Mouse (Mus musculus) layer of hippocampus, postnatal 14 days (tissue): ENCODE measurements around the gene Drosha. TPM values are rescaled to one million over a fixed set of nuclear protein-coding genes. Genes with fewer than 3 reads are reported as not detected.
"Not testable (repeated sequence)": the region's sequence is repeated elsewhere in the genome, so short reads cannot be mapped to it uniquely, and the experiment has no call there.

Source experiments
- DNase-seq, 2 experiments: peaks; one replicate each; pipeline ENCODE4 v3.0.0; 2021 to 2022; ENCODE audit warnings: low spot score in 2 of 2, mixed read lengths in 1 of 2
- long read RNA-seq, 2 experiments: library from polyadenylated mRNA; stranded (forward); transcript quantifications; one replicate each; pipeline ENCODE4 v2.0.0; 2021
- total RNA-seq, 2 experiments: library from RNA; stranded (reverse); gene quantifications; 2 replicates each; pipeline ENCODE4 v1.2.3; 2021

Gene Drosha
- 10 to 100 TPM; 82.3 to 87.7 TPM for total RNA-seq
- long read RNA-seq, experiment 1, full-length matches to known transcripts = 14 of 52 reads
- long read RNA-seq, experiment 1, partial matches to known transcripts = 29 of 52 reads
- long read RNA-seq, experiment 1, other reads (novel, unspliced or antisense) = 9 of 52 reads
- long read RNA-seq, experiment 2, full-length matches to known transcripts = 20 of 62 reads
- long read RNA-seq, experiment 2, partial matches to known transcripts = 29 of 62 reads
- long read RNA-seq, experiment 2, other reads (novel, unspliced or antisense) = 13 of 62 reads

- DNase-seq = peak; percentile 99
Measured at GRCm38 (mm10) chr15:12824197-12824952, at the start of gene Drosha, which contains the start of gene 6030458C11Rik. Gene Drosha, plus strand, starts transcription at chr15:12824815. Gene 6030458C11Rik, minus strand, starts transcription at chr15:12824649.

GRCm38 (mm10) chr15:12781296-12781695, 43.3 kb upstream of the Drosha start:
- DNase-seq = no peak

- DNase-seq = no peak
Measured at GRCm38 (mm10) chr15:12781729-12782326, 42.8 kb upstream of the Drosha start.

GRCm38 (mm10) chr15:12788536-12788935, 36.1 kb upstream of the Drosha start:
- DNase-seq = no peak

- DNase-seq = no peak
Measured at GRCm38 (mm10) chr15:12789406-12789867, 35.2 kb upstream of the Drosha start.

GRCm38 (mm10) chr15:12794311-12794710, 30.3 kb upstream of the Drosha start:
- DNase-seq = no peak

- DNase-seq = peak; percentile 36 to 78
Measured at GRCm38 (mm10) chr15:12795457-12795894, 29.1 kb upstream of the Drosha start.

GRCm38 (mm10) chr15:12795909-12796470, 28.6 kb upstream of the Drosha start:
- DNase-seq = no peak

- DNase-seq = no peak
Measured at GRCm38 (mm10) chr15:12798043-12798442, 26.6 kb upstream of the Drosha start.

GRCm38 (mm10) chr15:12800405-12801141, 24.0 kb upstream of the Drosha start:
- DNase-seq = no peak

GRCm38 (mm10) chr15:12801142-12801506, 23.5 kb upstream of the Drosha start:
- not testable (repeated sequence) for DNase-seq

- no peak for DNase-seq
Measured at GRCm38 (mm10) chr15:12805071-12805470, 19.5 kb upstream of the Drosha start.

- no peak for DNase-seq
Measured at GRCm38 (mm10) chr15:12807088-12807487, 17.5 kb upstream of the Drosha start.

- DNase-seq = no peak
Measured at GRCm38 (mm10) chr15:12809305-12809704, 15.3 kb upstream of the Drosha start.

GRCm38 (mm10) chr15:12812646-12813045, 12.0 kb upstream of the Drosha start:
- DNase-seq = no peak

- no peak for DNase-seq
Measured at GRCm38 (mm10) chr15:12817592-12817991, 7.0 kb upstream of the Drosha start.

- DNase-seq = no peak
Measured at GRCm38 (mm10) chr15:12822416-12823395, 1.9 kb upstream of the Drosha start.

- DNase-seq = no peak
Measured at GRCm38 (mm10) chr15:12823455-12824119, 1.0 kb upstream of the Drosha start.

- no peak for DNase-seq
Measured at GRCm38 (mm10) chr15:12824965-12825364, 350 bp downstream of the Drosha start.
